Mouse (Mus musculus) forebrain, embryonic 12.5 days (tissue): ENCODE results near the gene Aip. TPM values are rescaled to one million over a fixed set of nuclear protein-coding genes. Genes with fewer than 3 reads are reported as not detected.

Source experiments
- ATAC-seq: fragments of 200-750 bp; cut with Nextera tagmentation; 2 replicates; pipeline ENCODE4 v1.8.0; 2017; ENCODE audit warnings: moderate TSS enrichment; ENCODE audit not compliant: low FRiP score
- H3K27ac ChIP-seq: fragments of 300-500 bp; sonication (generic); 2 replicates; pipeline ENCODE4 v1.5.1; 2016; ENCODE audit warnings: mild to moderate bottlenecking
- H3K27me3 ChIP-seq: fragments of 300-500 bp; sonication (generic); 2 replicates; pipeline ENCODE4 v1.6.1; 2016; ENCODE audit warnings: mild to moderate bottlenecking
- H3K36me3 ChIP-seq: fragments of 300-500 bp; sonication (generic); replicated peaks from 2 replicates; pipeline ENCODE4 v1.6.1; 2016; ENCODE audit warnings: mild to moderate bottlenecking
- H3K4me1 ChIP-seq: fragments of 300-500 bp; sonication (generic); 2 replicates; pipeline ENCODE4 v1.6.1; 2016
- H3K4me2 ChIP-seq: fragments of 300-500 bp; sonication (generic); 2 replicates; pipeline ENCODE4 v1.6.1; 2016; ENCODE audit warnings: mild to moderate bottlenecking, moderate library complexity
- H3K4me3 ChIP-seq: fragments of 300-500 bp; sonication (generic); replicated peaks from 2 replicates; pipeline ENCODE4 v1.5.1; 2016; ENCODE audit warnings: mild to moderate bottlenecking
- H3K9ac ChIP-seq: fragments of 300-500 bp; sonication (generic); 2 replicates; pipeline ENCODE4 v1.6.1; 2016; ENCODE audit warnings: mild to moderate bottlenecking
- H3K9me3 ChIP-seq: fragments of 300-500 bp; sonication (generic); 2 replicates; pipeline ENCODE4 v1.6.1; 2016
- WGBS: fragments of 180-500 bp; shearing (Covaris S2); methylation state at CpG from one replicate; pipeline ENCODE4 v1.1.7; 2016; 5-methylcytosine and 5-hydroxymethylcytosine counted together
- polyA plus RNA-seq: library from polyadenylated mRNA; unstranded; fragments of >200 nt; fragmentation: Nextera tagmentation; extraction: Ambion mirVana; gene quantifications from 2 replicates; pipeline ENCODE4 v1.2.1, GENCODE M21; 2016

Gene Aip
- polyA plus RNA-seq, 1 experiment from 2014 or later, result 56.4 TPM

DNA sequence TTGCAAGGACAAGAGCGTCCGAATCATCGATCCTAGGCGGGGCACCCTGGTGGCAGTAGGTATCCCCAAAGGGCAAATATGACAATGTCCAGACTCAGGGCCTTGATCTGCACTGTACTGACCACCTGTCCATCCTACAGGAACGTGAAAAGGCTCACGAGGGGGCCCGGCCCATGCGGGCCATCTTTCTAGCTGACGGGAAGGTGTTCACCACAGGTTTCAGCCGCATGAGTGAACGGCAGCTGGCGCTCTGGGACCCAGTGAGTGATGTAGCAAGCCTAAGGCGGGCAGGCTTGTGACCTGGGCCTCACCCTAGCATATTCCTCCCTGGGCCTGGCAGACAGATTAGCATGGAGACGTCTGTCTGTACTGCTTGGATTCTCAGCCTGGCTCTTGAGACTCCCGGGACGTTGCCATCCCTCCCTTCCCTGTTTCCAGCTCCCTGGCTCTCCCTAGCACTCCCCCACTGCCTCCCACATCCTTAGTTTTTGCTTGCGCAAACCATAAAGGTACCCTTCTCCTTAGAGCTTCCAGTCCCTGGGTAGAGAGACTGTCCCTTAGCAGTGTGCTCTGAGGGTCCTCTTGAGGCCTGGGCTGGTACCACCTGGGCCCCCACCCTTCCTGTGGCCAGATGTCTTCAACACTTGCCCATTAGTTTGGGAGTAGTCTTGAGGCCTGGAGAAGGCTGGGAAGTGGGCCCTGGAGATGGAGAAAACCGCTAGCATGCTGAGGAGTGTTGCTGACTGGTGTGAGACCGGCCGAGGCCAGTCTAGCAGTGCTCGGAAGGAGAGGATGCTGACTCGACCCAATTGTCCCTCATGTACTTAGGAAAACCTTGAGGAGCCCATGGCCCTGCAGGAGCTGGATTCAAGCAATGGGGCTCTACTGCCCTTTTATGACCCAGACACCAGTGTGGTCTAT, 25.2 kb upstream of the Aip start:
- no peak overlapping the region for H3K9ac ChIP-seq
- H3K4me3 ChIP-seq, result no peak overlapping the region

DNA sequence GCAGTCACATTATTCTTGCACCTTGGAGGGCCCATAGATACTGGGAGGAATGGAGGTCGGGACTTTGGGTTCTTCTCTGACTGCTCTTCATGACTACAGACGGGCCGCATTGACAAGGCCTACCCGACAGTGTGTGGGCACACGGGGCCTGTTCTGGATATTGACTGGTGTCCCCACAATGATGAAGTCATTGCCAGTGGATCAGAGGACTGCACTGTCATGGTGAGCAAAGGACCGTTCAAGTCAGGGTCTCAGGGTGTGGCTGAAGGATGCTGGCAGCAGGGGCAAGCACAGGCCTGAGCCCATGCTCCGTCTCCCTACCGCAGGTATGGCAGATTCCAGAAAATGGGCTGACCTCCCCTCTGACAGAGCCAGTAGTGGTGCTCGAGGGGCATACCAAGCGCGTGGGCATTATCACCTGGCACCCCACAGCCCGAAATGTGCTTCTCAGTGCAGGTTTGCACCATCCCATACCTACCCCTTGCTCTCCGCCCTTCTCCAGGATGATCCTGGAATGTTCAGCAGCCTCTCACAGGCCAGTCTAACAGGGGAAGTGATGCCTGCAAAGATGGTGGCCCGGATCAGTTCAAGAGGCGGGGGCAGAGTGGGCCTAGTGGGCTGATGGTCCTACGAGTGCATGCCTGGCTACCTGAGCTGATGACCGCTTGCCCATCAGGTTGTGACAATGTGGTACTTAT, 24.3 kb upstream of the Aip start:
- H3K36me3 ChIP-seq, result peaks cover 35% of the 10 kb centered on the region
- 0 out of 2 replicates have a peak overlapping the region, but pooled peaks have one; percentile 92 for H3K9ac ChIP-seq
- H3K4me1 ChIP-seq, result peaks cover 25% of the 10 kb centered on the region
- no peak for ATAC-seq
- H3K27ac ChIP-seq, result no peak overlapping the region
- peak overlapping the region; percentile 77; the same call in 1 of the 2 replicates for H3K4me2 ChIP-seq
- H3K9me3 ChIP-seq, result no peaks in the 10 kb centered on the region
- H3K27me3 ChIP-seq, result no peaks in the 10 kb centered on the region
- 94% methylated on average over 17 of the region's 17 CpGs for WGBS
- no peak overlapping the region for H3K4me3 ChIP-seq

More for the DNA sequence above, 25.2 kb upstream of the Aip start:
- Histone ChIP-seq H3K36me3 (peaks cover 37% of the 10 kb centered on the region), H3K27me3 (no peaks in the 10 kb centered on the region), H3K4me2 (no peak overlapping the region), H3K27ac (no peak overlapping the region), H3K4me1 (peaks cover 29% of the 10 kb centered on the region), H3K9me3 (no peaks in the 10 kb centered on the region)
- no peak for ATAC-seq
- WGBS, result 91% methylated on average over 22 of the region's 22 CpGs

DNA sequence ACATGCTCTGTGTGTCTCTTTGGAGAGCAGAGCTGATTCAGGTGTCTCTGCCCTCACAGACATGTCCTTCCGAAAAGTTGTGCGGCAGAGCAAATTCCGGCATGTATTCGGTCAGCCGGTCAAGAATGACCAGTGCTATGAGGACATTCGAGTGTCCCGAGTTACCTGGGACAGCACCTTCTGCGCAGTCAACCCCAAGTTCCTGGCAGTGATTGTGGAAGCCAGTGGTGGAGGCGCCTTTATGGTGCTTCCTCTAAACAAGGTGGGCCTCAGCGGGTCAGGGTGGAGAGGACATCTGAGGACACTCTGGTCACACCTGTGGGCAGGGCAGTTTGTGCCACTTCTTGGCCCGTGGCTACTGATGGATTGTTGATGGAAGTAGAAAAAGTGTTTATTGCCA, 23.6 kb upstream of the Aip start:
- Histone ChIP-seq H3K9ac (peak overlapping the region; percentile 92), H3K4me3 (peak overlapping the region; percentile 89), H3K4me1 (peaks cover 24% of the 10 kb centered on the region), H3K27ac (no peak overlapping the region), H3K27me3 (no peaks in the 10 kb centered on the region), H3K4me2 (peak overlapping the region; percentile 77), H3K9me3 (no peaks in the 10 kb centered on the region), H3K36me3 (peaks cover 35% of the 10 kb centered on the region)
- no peak for ATAC-seq
- WGBS, result 89% methylated on average over 11 of the region's 11 CpGs

DNA sequence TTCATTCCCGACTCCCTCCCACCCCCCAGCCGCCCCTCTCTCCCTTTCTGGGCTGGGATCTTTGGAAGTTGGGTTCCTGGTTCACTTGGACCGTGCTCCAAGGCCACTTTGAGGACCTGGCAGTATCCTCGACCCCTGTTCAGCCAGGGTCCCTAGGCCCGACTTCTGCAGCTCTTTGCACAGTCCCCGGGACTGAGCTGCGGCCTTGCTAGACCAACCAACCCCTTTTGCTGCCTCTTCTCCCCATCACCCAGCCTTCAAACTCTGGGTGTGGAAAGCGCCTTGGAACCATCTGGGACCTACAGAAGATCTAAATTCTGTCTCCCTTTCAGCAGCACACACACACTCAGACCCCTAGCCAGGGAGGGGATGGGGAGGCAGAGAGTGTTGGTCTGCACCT, 23.2 kb upstream of the Aip start:
- peak overlapping the region; percentile 89 for H3K4me3 ChIP-seq
- no peak for ATAC-seq
- 6% methylated on average over 8 of the region's 8 CpGs for WGBS

DNA sequence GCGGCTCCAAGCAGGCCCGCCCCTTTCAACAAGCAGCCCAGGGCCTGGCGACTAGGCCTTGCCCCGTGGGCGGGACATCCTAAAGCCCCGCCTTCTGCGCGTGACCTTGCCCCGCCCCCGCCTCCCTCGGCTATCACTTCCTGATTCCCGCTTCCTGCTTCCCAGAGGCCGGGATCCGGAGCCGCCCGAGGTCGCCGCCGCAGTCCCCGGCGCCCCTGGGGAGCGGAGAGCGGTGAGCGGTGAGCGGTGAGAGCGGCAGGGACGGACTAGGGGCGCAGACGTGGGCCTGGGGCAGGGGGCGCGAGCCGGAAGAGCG, 22.8 kb upstream of the Aip start, which contains the start of gene Coro1b:
Coro1b (plus strand) TSS at position 129 of the 316 bp plus-strand sequence.
- peaks cover 29% of the 10 kb centered on the region for H3K36me3 ChIP-seq
- H3K4me1 ChIP-seq, result peaks cover 24% of the 10 kb centered on the region
- under 1% methylated on average over 33 of the region's 33 CpGs for WGBS
- no peaks in the 10 kb centered on the region for H3K27me3 ChIP-seq
- no peaks in the 10 kb centered on the region for H3K9me3 ChIP-seq
- ATAC-seq, result peak; percentile 97
- peak within 1 kb of the TSS; percentile 77 for H3K4me2 ChIP-seq
- peak within 1 kb of the TSS; percentile 89 for H3K4me3 ChIP-seq
- peak within 1 kb of the TSS; percentile 75 for H3K27ac ChIP-seq
- H3K9ac ChIP-seq, result peak within 1 kb of the TSS; percentile 92

More for the DNA sequence above, 23.2 kb upstream of the Aip start:
- Histone ChIP-seq H3K4me1 (peaks cover 24% of the 10 kb centered on the region), H3K4me2 (peak overlapping the region; percentile 77), H3K36me3 (peaks cover 33% of the 10 kb centered on the region), H3K27me3 (no peaks in the 10 kb centered on the region), H3K9me3 (no peaks in the 10 kb centered on the region), H3K9ac (peak overlapping the region; percentile 92), H3K27ac (peak overlapping the region; percentile 75)

DNA sequence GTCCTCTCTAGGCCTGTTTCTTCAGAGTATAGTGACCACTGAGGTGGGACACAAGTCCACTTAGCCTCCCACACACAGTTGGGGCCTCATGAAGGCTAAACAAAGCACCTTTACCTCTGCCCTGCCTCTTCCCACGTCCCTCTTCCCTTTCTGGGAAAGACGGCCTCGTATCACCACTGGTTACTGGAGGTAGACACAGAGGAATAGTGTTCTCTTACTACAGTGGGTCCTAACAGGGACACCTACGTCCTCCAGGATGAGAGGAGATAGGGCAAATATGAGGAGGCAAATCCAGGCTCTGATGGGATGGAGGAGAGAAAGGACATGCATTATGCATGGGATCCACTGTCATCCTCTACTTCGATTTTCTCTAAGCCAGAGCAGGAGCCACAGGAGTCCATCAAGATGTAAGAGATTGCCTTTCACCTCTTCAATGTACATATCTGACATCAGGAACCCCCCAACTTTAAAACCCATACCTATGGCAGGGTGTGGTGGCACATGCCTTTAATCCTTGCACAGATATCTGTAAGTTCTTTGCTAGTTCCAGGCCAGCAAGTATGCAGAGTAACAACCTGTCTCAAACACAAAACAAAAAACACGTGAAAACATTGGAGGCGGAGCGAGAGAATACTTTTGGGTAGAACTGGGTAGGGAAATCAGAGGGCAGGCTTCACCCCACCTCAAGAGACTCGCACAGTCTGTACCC, 22.3 kb upstream of the Aip start:
- peaks cover 3% of the 10 kb centered on the region; the same call in 1 of the 2 replicates for H3K27me3 ChIP-seq
- peak overlapping the region; percentile 13; the same call in 1 of the 2 replicates for H3K27ac ChIP-seq
- no peaks in the 10 kb centered on the region for H3K9me3 ChIP-seq
- WGBS, result 35% methylated on average over 9 of the region's 9 CpGs
- H3K4me3 ChIP-seq, result peak overlapping the region; percentile 89
- peak overlapping the region; percentile 92 for H3K9ac ChIP-seq
- H3K36me3 ChIP-seq, result peaks cover 24% of the 10 kb centered on the region
- H3K4me2 ChIP-seq, result peak overlapping the region; percentile 77
- H3K4me1 ChIP-seq, result peaks cover 24% of the 10 kb centered on the region
- ATAC-seq, result peak; percentile 36

DNA sequence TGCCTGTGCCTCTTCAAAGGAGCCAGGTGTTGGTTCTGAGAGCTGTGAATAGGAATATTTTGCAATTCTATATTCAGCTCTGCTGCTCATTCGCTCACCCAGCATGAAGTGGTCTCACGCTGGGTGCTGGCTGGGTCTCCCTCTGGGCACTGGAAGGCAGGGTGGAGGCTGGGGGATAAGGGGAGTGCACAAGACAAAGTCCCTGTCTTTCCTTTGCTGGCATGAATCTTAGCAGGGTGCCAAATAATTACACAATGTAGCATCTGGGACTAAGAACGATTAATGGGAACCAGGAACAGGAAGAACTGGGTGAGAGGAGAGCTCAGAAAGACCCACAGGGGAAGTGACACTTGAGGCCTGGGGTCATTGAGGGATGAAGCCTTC, 21.4 kb upstream of the Aip start:
- H3K4me1 ChIP-seq, result peaks cover 24% of the 10 kb centered on the region
- WGBS, result 45% methylated on average over 3 of the region's 3 CpGs
- H3K9me3 ChIP-seq, result no peaks in the 10 kb centered on the region
- peaks cover 18% of the 10 kb centered on the region for H3K36me3 ChIP-seq
- ATAC-seq, result no peak
- H3K4me3 ChIP-seq, result no peak overlapping the region
- H3K4me2 ChIP-seq, result no peak overlapping the region
- no peak overlapping the region for H3K9ac ChIP-seq
- no peak overlapping the region for H3K27ac ChIP-seq
- H3K27me3 ChIP-seq, result peaks cover 4% of the 10 kb centered on the region; the same call in 1 of the 2 replicates

DNA sequence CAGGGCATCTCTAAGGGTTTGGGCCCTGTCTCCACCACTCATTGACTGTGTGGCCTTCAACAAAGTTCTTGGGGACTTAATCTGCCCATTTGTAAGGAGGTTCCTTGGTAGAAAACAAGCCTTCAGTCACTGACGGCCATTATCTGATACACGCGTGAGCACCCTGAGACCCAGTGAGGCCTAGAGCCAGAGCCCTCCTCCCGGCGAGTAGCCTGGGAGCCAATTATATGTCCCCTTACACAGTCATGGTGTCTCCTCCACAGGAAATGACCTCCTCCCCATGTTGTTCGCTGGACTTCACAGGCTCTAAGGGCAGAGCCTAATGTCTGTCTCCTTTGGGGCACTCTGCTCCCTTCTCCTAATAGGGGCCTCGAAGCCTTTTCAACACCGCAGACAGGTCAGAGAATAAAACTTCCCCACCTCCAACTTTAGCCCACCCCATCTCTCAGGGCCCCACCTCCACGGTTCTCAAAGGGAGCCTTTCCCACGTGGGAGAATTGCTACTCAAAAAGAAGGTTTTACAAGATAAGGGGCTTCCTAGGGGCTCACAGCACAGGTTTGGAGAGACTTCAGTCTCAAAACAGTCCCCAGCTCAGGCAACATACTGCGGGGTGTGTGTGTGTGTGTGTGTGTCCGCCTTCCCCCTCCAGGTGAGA, 20.8 kb upstream of the Aip start:
- H3K27me3 ChIP-seq, result peaks cover 4% of the 10 kb centered on the region; the same call in 1 of the 2 replicates
- no peaks in the 10 kb centered on the region for H3K9me3 ChIP-seq
- no peak overlapping the region for H3K9ac ChIP-seq
- H3K36me3 ChIP-seq, result peaks cover 17% of the 10 kb centered on the region
- no peak overlapping the region for H3K27ac ChIP-seq
- H3K4me1 ChIP-seq, result peaks cover 24% of the 10 kb centered on the region
- no peak overlapping the region for H3K4me3 ChIP-seq
- no peak for ATAC-seq
- WGBS, result 63% methylated on average over 12 of the region's 12 CpGs
- no peak overlapping the region for H3K4me2 ChIP-seq

DNA sequence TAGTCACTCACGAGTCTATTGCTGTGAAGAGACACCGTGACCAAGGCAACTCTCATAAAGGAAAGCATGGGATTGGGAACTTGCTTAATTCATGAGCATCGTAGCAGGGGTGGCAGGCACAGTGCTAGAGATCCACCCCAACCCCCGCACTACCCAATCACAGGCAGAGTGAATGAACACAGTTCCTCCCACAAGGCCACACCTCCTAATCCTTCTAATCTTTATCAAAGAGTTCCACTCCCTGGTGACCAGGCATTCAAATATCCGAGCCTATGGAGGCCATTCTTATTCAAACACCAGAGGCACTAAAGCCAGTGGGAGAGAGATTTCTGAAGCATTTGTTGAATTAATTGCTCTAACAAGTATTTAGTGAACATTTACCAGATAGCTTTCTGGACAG, 20.3 kb upstream of the Aip start:
- Histone ChIP-seq H3K4me3 (no peak overlapping the region), H3K4me2 (no peak overlapping the region), H3K36me3 (peaks cover 11% of the 10 kb centered on the region), H3K9ac (no peak overlapping the region), H3K27me3 (peaks cover 4% of the 10 kb centered on the region; the same call in 1 of the 2 replicates), H3K9me3 (no peaks in the 10 kb centered on the region), H3K27ac (no peak overlapping the region), H3K4me1 (peaks cover 24% of the 10 kb centered on the region)
- no peak for ATAC-seq
- WGBS, result 81% methylated on average over 5 of the region's 5 CpGs

DNA sequence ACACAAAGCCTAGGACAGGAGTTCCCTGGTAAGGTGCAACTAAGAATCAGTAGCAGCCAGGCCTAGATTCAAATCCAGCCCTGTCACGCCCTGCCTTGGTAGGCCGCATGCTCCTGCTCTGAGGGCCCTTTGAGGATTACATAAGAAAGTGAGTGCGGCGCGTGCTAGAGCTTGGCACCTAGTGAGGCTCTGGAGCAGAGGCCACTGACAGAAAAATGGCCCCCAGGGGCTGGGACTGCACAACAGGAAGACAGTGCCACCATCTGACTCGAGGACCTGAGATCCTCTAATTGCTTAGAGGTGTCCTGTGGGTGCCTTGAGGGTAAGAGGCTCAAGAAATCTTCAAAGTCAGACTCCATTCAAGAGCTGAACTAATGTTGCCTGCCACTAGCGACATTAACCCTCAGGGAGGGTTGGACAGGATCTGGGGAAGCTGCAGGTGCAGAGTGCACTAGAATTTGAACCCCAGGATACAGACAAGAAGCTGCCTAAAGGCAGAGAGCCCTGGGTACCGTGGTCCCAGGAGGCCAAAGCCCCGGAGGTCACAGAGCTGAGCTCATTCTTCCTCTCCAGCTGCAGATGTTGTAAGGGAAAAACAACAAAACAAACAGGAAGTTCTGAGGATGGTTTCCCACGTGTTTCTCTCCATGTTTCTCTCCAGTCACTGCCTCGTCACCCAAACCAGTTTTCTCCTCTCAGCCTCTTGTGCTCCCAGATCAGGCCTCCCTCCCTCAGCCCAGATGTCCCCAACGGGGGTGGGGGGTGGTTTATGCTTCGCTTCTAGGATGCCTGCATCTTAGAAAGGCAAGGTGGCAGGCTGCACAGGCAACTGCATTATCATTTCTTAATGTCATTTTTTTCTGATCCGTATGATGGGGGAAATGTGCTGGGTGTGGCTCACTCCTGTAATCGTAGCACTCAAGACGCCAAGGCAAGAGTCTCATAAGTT, 19.2 kb upstream of the Aip start:
- H3K4me3 ChIP-seq, result no peak overlapping the region
- ATAC-seq, result no peak

More for the DNA sequence above, 19.2 kb upstream of the Aip start:
- Histone ChIP-seq H3K9me3 (no peaks in the 10 kb centered on the region), H3K36me3 (0 out of 2 replicates have a peak, but pooled peaks cover under 1% of the 10 kb centered on the region), H3K27ac (no peak overlapping the region), H3K4me2 (no peak overlapping the region), H3K4me1 (peaks cover 20% of the 10 kb centered on the region), H3K27me3 (peaks cover 4% of the 10 kb centered on the region; the same call in 1 of the 2 replicates), H3K9ac (no peak overlapping the region)
- 86% methylated on average over 16 of the region's 16 CpGs for WGBS
